Mouse (Mus musculus): ENCODE measurements around the gene Dtd1. TPM values are rescaled to one million over a fixed set of nuclear protein-coding genes. Genes with fewer than 3 reads are reported as not detected.

The Dtd1 gene
- polyA plus RNA-seq, 1 experiment from 2014 or later, result 41.1 TPM

Small RNA genes lying within 50 kb of the gene (microRNA-seq; reads per million reads assigned to microRNA genes)
- gene Gm24823, result not detected

Other genes with a start within 250 kb of the Dtd1 start
- 51.3 and 53.3 TPM in 2 replicates for gene Kat14, start 230.9 kb upstream of the Dtd1 start, polyA plus RNA-seq (2016; fragmentation: Nextera tagmentation; extraction: Ambion mirVana)
- not detected in 2 replicates for gene Pet117, start 230.9 kb upstream of the Dtd1 start, polyA plus RNA-seq (2016; fragmentation: Nextera tagmentation; extraction: Ambion mirVana)
- gene Dzank1, start 72.5 kb upstream of the Dtd1 start, polyA plus RNA-seq (2016; fragmentation: Nextera tagmentation; extraction: Ambion mirVana), result 2.0 and 3.0 TPM in 2 replicates
- 34.8 and 34.9 TPM in 2 replicates for gene Polr3f, start 72.2 kb upstream of the Dtd1 start, polyA plus RNA-seq (2016; fragmentation: Nextera tagmentation; extraction: Ambion mirVana)
- 63.7 and 65.0 TPM in 2 replicates for gene Rbbp9, start 49.0 kb upstream of the Dtd1 start, polyA plus RNA-seq (2016; fragmentation: Nextera tagmentation; extraction: Ambion mirVana)
- 94.8 and 99.6 TPM in 2 replicates for gene Sec23b, start 43.7 kb upstream of the Dtd1 start, polyA plus RNA-seq (2016; fragmentation: Nextera tagmentation; extraction: Ambion mirVana)
- 36.8 and 40.5 TPM in 2 replicates for gene Smim26, start 5.8 kb upstream of the Dtd1 start, polyA plus RNA-seq (2016; fragmentation: Nextera tagmentation; extraction: Ambion mirVana)
- not detected in 2 replicates for gene Scp2d1, start 223.8 kb downstream of the Dtd1 start, polyA plus RNA-seq (2016; fragmentation: Nextera tagmentation; extraction: Ambion mirVana)

All from embryonic facial prominence, embryonic 12.5 days (tissue).